Mouse (Mus musculus) small intestine, adult 2 months (tissue): ENCODE data around the gene Nfix.

ENCODE experiments used
- CTCF ChIP-seq: fragments of 200-500 bp; IDR thresholded peaks from 2 replicates; pipeline ENCODE4 v1.5.1; 2012; ENCODE audit warnings: low read depth, mild to moderate bottlenecking, control low read depth, inconsistent platforms, low read length, moderate library complexity, mixed read lengths; ENCODE audit not compliant: insufficient replicate concordance, insufficient read length; ENCODE audit errors: extremely low read depth
- POLR2A ChIP-seq: fragments of 200-500 bp; IDR thresholded peaks from 2 replicates; pipeline ENCODE4 v1.6.1; 2012; ENCODE audit warnings: low read depth, mild to moderate bottlenecking, control low read depth, inconsistent platforms, low read length, moderate library complexity

GRCm38 (mm10) chr8:84760901-84761300 lies 39.2 kb downstream of the Nfix start:
- TF ChIP-seq CTCF (no peak), POLR2A (no peak)
